Mouse (Mus musculus): Measurements from ENCODE around the gene Cntd1. TPM values are rescaled to one million over a fixed set of nuclear protein-coding genes. Genes with fewer than 3 reads are reported as not detected.
A peak's percentile ranks its signal among the peaks of the same experiment; 100 is the strongest.

Gene Cntd1
- total and polyA plus RNA-seq, 3 experiments: 0.96 to 2.5 (median 0.98) TPM

GRCm38 (mm10) chr11:101259261-101259712 is 19.5 kb upstream of the Cntd1 start:
- no peak for DNase-seq (ENCODE audit: extremely low read depth)
- dilution Hi-C loops (cut with MboI; ENCODE audit: extremely low pct_ligation_motif_present, extremely low pct_unique_long_range_greater_than_20kb, low sequenced_read_pairs) (no loop called here), in situ Hi-C loops (cut with MboI; ENCODE audit: low pct_ligation_motif_present, low pct_unique_long_range_greater_than_20kb, low sequenced_read_pairs) (no loop called here)
- Histone ChIP-seq H3K79me2 (replicated peaks; ENCODE audit: control insufficient read depth, extremely low read depth, insufficient read depth, poor library complexity, severe bottlenecking) (peaks cover 7% of the 10 kb centered on the region), H3K36me3 (replicated peaks in 1 of 2; ENCODE audit: control insufficient read depth in 1 of 2, insufficient read depth in 1 of 2, low read length in 1 of 2) (peaks cover 27 to 75% of the 10 kb centered on the region in 2 experiments), H3K4me3 (replicated peaks in 1 of 3; ENCODE audit: low read depth in 2 of 3, low read length in 2 of 3, poor library complexity in 1 of 3) (no peak overlapping the region), H3K9ac (ENCODE audit: insufficient read depth, low read depth) (no peak overlapping the region), H3K27ac (ENCODE audit: insufficient read depth, low read depth) (no peak overlapping the region), H3K4me1 (ENCODE audit: control insufficient read depth in 1 of 2, insufficient read depth in 2 of 2) (peaks cover 4 to 45% of the 10 kb centered on the region in 2 experiments; a peak in 3 of 4 replicates), H3K4me2 (ENCODE audit: insufficient read depth, low read depth, poor library complexity, severe bottlenecking) (no peak overlapping the region), H3K9me3 (replicated peaks; ENCODE audit: low read length) (no peaks in the 10 kb centered on the region), H3K27me3 (replicated peaks) (no peaks in the 10 kb centered on the region)
- no peak for TF ChIP-seq CTCF (conservative IDR thresholded peaks at IDR 0.05 in 1 of 2, IDR thresholded peaks at IDR 0.05 in 1 of 2; ENCODE audit: low read depth in 2 of 2, low read length in 2 of 2)
- TF ChIP-seq CHD2 (IDR thresholded peaks at IDR 0.05; ENCODE audit: low read length): no peak
- TF ChIP-seq ZC3H11A (IDR thresholded peaks at IDR 0.05; ENCODE audit: low read depth, low read length): no peak
- no peak for TF ChIP-seq MEF2A (IDR thresholded peaks at IDR 0.05; ENCODE audit: borderline replicate concordance, low read depth, low read length)
- TF ChIP-seq IRF4 (IDR thresholded peaks at IDR 0.05; ENCODE audit: low read depth, low read length): no peak
- TF ChIP-seq CHD1 (IDR thresholded peaks at IDR 0.05; ENCODE audit: low read depth, low read length): no peak
- TF ChIP-seq BHLHE40 (IDR thresholded peaks at IDR 0.05; ENCODE audit: low read depth, low read length): no peak
- no peak for TF ChIP-seq POLR2AphosphoS2 (IDR thresholded peaks at IDR 0.05; ENCODE audit: low read depth, low read length)
- no peak for TF ChIP-seq ZKSCAN1 (IDR thresholded peaks at IDR 0.05; ENCODE audit: borderline replicate concordance, low read depth, low read length)

- H3K4me3 ChIP-seq (replicated peaks in 1 of 3; ENCODE audit: low read depth in 2 of 3, low read length in 2 of 3, poor library complexity in 1 of 3): peak within 1 kb of the TSS in 1 of 3 experiments; percentile 25
- dilution Hi-C loops (cut with MboI; ENCODE audit: extremely low pct_ligation_motif_present, extremely low pct_unique_long_range_greater_than_20kb, low sequenced_read_pairs): no loop called here
- TF ChIP-seq CHD2 (IDR thresholded peaks at IDR 0.05; ENCODE audit: low read length): peak; percentile 30; the same call in 1 of the 2 replicates
- TF ChIP-seq TCF12 (IDR thresholded peaks at IDR 0.05; ENCODE audit: low read depth, low read length): no peak
- TF ChIP-seq MXI1 (IDR thresholded peaks at IDR 0.05; ENCODE audit: low read depth, low read length): 0 out of 2 replicates have a peak, but pooled peaks have one; percentile 23
- no peak for TF ChIP-seq ZNF384 (IDR thresholded peaks at IDR 0.05; ENCODE audit: low read depth, low read length)
- TF ChIP-seq CTCF (conservative IDR thresholded peaks at IDR 0.05 in 1 of 2, IDR thresholded peaks at IDR 0.05 in 1 of 2; ENCODE audit: low read depth in 2 of 2, low read length in 2 of 2): no peak
- TF ChIP-seq ETS1 (conservative IDR thresholded peaks at IDR 0.05; ENCODE audit: low read depth, low read length): no peak
- TF ChIP-seq ZC3H11A (IDR thresholded peaks at IDR 0.05; ENCODE audit: low read depth, low read length): no peak
- no peak for TF ChIP-seq JUN (IDR thresholded peaks at IDR 0.05; ENCODE audit: insufficient read depth, low read depth, low read length)
- peak; percentile 55; the same call in 1 of the 2 replicates for TF ChIP-seq POLR2AphosphoS2 (IDR thresholded peaks at IDR 0.05; ENCODE audit: low read depth, low read length)
- TF ChIP-seq RCOR1 (conservative IDR thresholded peaks at IDR 0.05; ENCODE audit: low read depth, low read length): no peak
- no peak for TF ChIP-seq ZKSCAN1 (IDR thresholded peaks at IDR 0.05; ENCODE audit: borderline replicate concordance, low read depth, low read length)
- TF ChIP-seq POLR2A (IDR thresholded peaks at IDR 0.05; ENCODE audit: low read depth, low read length): no peak; the same call in 1 of the 2 replicates
- TF ChIP-seq RAD21 (IDR thresholded peaks at IDR 0.05; ENCODE audit: low read depth, low read length): no peak
- no peak for TF ChIP-seq GABPA (IDR thresholded peaks at IDR 0.05; ENCODE audit: insufficient replicate concordance, low read depth, low read length)
- peak; percentile 24; the same call in 1 of the 2 replicates for TF ChIP-seq HCFC1 (IDR thresholded peaks at IDR 0.05; ENCODE audit: low read depth, low read length)
- TF ChIP-seq MEF2A (IDR thresholded peaks at IDR 0.05; ENCODE audit: borderline replicate concordance, low read depth, low read length): no peak
- TF ChIP-seq MAX (IDR thresholded peaks at IDR 0.05; ENCODE audit: low read length): no peak
These were observed 18.6 kb upstream of the Cntd1 start, which contains the start of gene Wnk4 for GRCm38 (mm10) chr11:101259948-101260825. Gene Wnk4 (plus strand): TSS chr11:101260567.

More at GRCm38 (mm10) chr11:101259948-101260825, 18.6 kb upstream of the Cntd1 start, which contains the start of gene Wnk4:
- 0 out of 2 replicates have a peak within 1 kb of the TSS, but pooled peaks have one; percentile 12 for H3K4me2 ChIP-seq (ENCODE audit: insufficient read depth, low read depth, poor library complexity, severe bottlenecking)
- peaks cover 27 to 81% of the 10 kb centered on the region in 2 experiments for H3K36me3 ChIP-seq (replicated peaks in 1 of 2; ENCODE audit: control insufficient read depth in 1 of 2, insufficient read depth in 1 of 2, low read length in 1 of 2)
- no peaks in the 10 kb centered on the region for H3K9me3 ChIP-seq (replicated peaks; ENCODE audit: low read length)
- H3K9ac ChIP-seq (ENCODE audit: insufficient read depth, low read depth): no peak within 1 kb of the TSS
- no peaks in the 10 kb centered on the region for H3K27me3 ChIP-seq (replicated peaks)
- peaks cover 4 to 39% of the 10 kb centered on the region in 2 experiments; a peak in 3 of 4 replicates for H3K4me1 ChIP-seq (ENCODE audit: control insufficient read depth in 1 of 2, insufficient read depth in 2 of 2)
- no peaks in the 10 kb centered on the region for H3K79me2 ChIP-seq (replicated peaks; ENCODE audit: control insufficient read depth, extremely low read depth, insufficient read depth, poor library complexity, severe bottlenecking)
- DNase-seq (ENCODE audit: extremely low read depth): peak; percentile 23
- H3K27ac ChIP-seq (ENCODE audit: insufficient read depth, low read depth): no peak within 1 kb of the TSS
- in situ Hi-C loops (cut with MboI; ENCODE audit: low pct_ligation_motif_present, low pct_unique_long_range_greater_than_20kb, low sequenced_read_pairs): no loop called here
